Mouse (Mus musculus) retina, postnatal 1 day (tissue): ENCODE measurements at regions not wholly inside any gene's neighbourhood (a gene's known extent, or its start where the extent isn't known, plus 50 kb on each side); places are given as distances from the start of the nearest gene placed in this dataset.

Source experiments
- DNase-seq: peaks from one replicate; pipeline ENCODE4 v3.0.0-alpha.2; 2012

DNA sequence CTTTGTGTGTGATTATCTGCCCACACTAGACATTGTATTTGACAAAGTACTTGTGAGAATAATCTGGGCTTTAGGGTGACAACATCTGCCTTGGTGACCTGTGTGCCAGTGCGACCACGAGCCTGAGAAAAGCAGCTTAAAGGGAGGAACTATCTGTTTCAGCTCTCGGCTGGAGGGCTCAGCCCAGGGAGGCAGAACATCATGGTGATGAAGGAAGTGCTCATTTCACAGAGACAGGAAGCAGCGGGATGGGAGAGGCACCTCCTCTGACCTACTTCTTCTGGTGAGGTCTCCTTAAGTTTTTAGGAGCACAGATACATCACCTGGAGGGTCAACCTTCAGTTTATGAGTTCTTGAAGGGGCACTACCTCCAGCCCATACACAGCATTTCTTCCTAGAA, 89.8 kb downstream of the Kif26a start:
- peak; percentile 60 for DNase-seq

DNA sequence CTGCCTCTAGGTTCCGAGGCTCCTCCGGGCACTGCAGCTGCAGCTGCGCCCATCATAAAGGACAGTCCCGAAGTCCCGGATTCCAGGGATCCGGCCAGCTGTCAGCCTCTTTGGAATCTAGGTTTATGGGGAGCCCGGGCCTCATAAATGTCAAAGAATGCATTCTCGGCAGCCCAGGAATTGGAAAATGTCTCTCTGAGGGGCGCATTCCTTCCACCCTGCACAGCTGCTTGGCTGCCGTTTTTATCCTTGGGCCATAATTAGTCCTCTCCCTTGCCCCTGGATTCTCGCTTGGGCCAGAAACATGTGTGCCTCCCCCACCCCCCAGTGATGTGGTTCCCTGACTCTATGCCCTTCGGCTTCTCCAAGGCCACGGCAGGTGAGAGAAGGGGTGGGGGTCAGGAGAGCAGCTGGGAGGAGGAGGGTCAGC, 91.1 kb downstream of the Kif26a start:
- peak; percentile 48 for DNase-seq

DNA sequence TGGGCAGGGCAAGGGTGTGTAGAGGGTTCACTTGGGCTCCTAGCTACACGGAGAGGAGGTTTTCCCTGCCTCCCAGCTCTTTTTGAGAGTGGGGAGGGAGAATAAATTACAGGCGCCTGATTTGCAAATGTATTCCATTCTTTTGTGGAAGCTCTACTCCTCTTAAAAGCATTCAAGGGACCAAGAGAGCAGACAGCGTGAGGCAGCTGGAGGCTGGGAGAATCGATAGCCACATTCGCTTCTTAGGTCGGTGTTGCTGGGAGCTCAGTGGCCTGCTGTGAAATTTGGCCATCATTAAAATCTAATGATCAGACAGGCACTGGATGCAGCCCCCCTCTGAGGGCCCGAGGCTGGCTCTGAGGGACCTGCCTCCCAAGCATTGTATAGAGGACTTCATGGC, 92.8 kb downstream of the Kif26a start:
- no peak for DNase-seq

DNA sequence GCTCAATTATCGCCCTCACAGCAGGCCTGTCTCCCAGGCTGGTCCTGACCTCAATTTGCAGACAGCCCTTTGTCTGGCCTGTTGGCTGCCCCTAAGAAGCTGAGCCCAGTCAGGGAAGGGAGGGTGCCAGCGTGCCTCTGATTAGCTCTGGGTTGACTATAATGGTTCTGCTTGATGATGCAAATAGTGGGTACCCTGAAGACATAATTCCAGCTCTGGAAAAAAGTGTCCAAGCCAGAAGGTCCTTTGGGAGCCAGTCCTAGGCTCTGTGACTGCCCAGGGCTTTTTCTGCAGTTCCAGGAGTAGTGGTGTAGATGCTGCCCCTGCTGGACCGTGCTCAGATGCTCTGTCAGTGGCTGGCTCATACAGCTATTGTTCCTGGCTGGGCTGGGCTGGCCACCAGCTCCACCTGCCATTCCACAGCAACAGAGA, 95.7 kb downstream of the Kif26a start:
- peak; percentile 92 for DNase-seq

DNA sequence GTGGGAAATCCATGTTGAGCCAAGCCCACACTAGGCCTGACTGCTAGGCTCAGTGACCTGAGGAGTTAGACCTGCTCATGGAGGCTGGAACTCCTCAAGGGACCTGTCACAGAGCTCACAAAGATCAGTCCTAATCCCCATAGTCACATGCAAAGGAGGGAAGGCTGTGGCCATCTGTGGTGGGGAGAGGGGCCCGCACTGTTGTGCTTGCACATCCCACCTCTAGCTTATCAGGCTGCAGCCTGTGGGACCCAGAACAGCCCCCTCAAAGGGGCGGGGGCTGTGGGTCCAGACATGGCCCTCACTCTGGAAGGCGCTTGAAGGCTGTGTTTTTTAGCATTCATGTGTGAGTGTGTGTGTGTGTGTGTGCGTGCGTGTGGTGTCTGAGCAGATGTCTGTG, 97.2 kb downstream of the Kif26a start:
- peak; percentile 68 for DNase-seq

DNA sequence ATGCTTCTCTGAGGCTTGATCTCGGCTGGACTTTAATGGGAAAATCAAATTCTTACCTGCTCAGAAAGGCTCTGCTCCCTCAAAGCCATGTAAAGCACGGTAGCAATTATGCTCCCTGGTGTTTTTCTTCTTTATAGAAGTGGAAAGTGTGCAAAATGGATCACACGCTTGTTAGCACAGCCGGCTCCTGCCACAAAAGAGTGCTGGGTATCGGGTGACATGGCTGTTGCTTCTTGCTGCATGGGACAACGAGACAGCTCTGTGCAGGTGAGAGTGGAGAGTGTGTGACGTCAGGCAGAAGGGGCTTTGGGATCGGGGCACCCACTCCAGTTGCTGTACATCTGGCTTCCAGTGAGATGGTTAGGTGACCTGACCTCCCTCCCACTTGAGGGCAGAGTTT, 104.9 kb downstream of the Kif26a start:
- no peak for DNase-seq

DNA sequence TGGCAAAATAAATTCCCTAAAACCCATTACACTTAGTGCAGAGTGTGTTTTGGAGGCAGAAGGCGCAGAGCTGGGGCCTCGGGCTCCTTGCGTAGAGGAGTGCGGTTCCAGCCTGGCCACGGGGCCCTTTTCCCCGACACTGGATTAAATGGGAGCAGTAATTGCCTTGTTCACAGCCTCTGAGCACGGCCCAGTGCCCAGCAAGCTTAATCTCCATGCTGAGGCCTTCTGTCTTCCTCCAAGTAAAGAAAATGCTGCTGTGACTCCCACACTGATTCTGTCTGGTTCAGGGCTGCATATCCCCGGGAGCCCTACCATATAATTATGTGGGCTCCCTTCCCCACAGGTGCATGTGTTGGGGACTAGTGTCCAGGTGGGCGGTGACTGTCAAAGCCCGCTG, 107.5 kb downstream of the Kif26a start:
- DNase-seq, result peak; percentile 55

DNA sequence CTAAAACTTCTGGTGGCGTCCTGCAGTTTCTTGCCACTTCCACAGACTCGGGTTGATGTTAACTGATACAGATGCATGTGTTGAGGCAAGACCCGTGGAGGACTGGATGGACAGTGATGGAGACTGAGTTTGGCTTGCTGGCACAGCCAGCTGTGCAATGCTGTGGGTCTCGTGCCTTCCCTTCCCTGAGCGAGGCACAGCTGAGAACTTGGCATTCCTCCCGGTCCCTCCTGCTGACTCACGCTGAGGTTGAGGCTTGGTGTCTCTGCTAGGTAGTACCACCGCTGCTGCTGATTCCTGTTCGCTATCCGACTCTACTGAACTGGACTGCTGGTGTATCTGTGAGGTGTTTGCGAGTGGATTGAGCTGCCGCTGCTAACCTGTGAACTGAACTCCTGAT, 109.2 kb downstream of the Kif26a start:
- DNase-seq, result no peak

DNA sequence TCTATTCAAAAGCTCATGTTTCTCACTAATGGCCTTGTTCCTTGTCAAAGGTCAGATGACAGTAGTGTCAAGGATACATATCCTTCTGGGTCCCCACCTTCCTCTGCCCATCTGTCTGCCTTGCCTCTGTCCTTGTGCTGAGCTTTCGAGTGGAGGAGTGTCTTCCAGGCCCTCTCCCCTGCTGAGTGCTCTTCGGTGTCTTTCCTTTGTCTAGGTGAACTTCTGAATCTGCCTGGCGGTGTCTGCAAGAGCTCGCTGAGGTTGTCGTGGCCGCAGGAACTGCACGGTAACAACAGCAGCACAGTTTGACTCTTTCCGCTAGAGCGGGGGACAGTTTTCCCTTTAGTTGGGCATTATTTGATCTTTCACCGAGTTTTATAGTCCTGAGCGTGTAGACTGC, 111.7 kb downstream of the Kif26a start:
- DNase-seq, result no peak

DNA sequence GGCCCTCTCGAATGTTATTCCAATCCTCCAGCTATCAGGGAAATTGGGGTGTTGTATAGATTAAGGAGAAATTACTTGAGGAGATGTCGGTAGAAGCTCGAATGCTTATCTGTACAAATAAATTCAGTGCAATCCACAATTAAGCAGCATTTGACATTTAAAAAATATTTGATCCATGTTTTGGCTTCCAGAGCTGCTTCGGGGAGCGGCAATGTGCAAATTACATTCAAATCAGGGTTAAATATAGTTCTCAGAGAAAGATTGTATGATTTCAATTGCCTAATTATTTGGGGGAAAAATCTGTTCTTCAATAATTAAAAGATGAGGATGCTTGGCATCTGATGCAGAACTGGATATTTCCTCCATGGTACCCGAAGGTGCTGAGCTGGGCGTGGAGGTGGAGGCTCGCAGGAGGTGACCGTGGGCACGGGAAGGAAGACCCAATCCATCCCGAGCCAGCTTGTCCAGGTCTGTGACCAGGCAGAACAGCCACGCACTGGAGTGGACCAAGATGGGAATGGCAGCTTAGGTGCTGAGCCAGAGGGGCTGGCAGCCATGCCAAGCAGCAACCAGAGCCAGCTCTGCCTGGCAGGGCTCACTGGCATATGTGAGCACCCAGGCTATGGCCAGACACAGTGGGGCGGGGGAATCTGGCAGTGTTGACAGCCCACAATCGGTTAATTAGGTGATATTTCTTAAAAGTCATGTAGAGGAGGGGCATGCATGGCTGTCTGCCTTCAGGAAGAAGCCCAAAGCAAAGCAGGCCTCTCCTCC, 117.5 kb downstream of the Kif26a start:
- no peak for DNase-seq

DNA sequence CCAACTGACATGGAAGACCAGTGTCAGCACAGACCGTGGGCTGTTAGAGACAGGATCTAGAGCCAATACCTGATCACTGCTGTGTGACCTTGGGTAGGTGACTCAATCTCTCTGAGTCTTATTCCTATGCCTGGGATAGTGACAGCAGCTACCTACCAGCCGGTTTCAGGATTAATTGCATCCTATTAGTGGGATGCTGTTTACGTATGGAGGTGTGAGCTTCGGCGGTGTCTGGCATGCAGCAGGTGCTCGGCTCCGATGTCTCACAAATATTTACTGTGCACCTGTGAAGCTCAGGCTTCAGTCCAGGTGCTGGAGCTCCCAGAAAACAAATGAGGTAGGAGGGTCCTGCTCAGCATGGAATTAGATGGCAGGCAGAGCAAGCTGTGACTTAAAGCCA, 118.2 kb downstream of the Kif26a start:
- no peak for DNase-seq

DNA sequence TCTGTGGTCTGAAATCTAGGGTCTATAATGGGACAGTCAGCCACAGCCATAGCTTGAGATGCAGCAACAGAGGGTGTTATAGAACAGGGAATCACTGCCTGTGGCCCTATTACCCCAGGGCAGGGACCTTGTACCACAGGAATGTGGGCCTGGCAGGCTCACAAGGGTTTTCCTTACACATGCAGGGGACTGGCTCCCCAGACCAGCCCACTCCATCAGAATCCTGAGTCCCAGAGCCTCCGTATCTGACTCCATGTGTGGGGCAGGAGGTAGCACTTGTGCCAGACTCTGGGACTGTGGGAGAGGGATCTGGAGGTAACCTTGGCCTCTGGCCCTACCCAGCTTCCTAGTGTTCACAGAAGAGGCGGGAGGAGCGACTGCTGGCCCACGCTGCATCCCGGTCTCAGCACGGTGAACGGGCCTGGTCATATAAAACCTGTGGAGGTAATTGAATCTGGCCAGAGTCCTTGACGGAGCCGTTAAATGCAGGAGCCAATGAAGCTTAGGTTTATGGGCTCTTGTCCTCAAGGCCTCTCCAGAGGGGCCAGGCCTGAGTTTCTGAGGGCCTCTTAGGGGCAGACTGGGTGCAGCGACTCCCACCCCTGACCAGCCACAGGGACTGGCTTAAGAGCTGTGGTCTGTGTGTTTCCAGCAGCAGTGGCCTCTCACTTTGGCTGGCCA, 119.4 kb downstream of the Kif26a start:
- DNase-seq, result no peak

DNA sequence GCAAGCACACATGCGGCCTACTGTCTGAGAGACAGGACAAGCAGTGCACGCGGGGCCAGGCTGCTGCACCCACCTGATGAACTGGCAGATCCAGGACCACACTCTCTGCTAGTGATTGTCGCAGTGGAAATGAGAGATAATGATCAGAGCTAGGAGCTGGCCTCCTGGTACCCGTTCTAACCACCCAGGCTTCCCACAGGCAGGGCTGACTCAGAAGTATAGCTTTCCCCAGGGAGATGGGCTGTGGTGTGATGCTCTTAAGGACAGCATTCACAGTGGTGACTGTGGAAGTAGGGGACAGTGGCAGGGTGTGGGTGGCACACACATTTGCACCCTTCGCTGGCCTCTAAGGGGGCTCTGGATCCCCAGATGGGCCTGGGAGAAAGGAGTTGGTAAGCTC, 128.0 kb downstream of the Kif26a start:
- no peak for DNase-seq

DNA sequence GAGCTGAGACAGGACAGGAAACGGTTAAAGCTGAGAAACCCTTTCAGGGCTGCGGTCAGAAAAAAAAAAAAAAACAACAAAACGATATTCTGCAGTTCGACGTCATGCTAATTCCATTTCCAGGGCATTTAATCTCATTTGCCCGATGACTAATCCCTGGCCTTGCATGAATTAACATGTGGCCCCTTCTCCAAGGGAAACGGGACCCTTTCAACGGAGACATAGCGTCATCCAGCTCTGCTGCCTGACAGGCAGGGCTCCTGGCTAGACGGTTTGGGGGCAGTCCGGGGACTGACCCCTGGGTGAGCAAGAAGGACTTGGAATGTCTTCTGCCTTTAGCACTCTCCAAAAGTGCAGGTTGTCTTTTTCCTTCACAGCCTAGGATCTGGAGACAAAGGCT, 128.7 kb downstream of the Kif26a start:
- DNase-seq, result peak; percentile 72

DNA sequence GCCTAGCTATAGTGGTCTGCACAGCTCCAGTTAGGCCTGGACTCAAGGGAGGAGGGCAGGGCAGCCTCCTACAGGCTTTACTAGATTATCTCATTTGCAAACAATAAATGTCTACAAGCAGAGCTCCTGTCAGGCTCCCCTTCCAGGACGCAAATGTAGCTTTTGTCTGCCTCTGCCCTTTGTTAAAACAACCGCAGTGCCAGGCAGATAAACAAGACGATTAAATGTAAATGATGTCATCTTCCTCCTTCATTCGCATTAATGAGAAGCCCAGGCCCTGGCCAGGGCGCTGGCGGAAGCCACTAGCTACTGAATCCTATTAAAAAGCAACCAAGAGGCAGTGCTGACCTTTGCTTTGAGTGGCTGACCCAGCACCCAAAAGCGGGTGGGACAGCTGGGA, 130.6 kb downstream of the Kif26a start:
- peak; percentile 72 for DNase-seq

DNA sequence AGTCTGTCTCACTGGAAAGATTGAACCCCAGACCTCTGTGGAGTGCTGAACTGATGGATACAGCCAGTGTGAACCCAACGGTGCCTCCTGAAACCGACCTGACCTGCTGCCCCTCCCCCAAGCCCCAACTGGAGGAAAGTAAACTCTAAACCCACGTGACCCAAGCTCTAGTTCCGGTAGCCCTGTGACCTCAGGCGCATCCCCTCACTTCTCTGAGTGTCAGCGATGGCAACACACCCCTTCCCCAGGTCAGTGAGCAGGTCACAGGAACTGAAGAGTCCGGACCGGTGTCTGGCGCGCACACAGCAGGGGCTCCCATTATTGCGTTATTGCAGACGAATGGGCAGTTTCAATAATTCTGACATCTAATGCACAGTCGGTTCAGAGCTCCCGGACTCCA, 131.5 kb downstream of the Kif26a start:
- peak; percentile 56 for DNase-seq

DNA sequence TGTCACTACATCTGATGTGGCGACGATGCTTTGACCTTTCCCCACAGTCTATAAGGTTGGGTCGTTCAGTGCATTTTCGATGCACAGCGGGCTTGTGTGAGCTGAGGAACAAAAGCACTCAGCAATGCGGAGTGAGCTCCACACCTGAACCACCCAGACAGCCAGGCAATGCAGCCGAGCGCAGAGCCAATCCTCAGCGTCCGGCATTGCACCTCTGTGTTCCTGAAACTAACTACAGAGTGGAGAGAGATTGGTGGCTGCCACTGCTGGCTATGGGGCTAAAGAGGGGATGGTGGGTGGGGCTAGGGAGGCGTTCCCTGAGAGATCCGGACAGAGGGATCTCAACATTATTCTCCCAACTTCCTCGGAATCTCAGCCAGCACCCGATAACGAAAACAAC, 139.1 kb downstream of the Kif26a start:
- DNase-seq, result no peak

DNA sequence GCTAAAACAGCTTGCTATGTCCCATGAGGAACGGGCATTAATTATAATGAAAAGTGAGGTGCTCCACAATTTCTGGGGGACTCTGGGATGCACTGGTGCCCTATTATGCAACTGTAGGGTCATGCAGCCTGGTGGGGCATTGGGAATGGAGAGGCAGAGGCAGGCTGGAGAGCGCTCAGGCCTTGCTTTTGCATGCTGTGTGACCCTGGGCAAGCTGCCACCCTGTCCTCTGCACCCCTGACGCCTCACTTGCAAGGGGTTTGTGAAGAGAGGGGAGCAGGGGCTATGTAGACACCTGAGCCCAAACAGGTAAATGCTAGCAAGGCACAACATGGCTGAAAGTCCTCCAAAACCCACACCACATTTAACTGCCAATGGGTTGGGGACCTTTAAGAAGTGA, 142.8 kb downstream of the Kif26a start:
- DNase-seq, result no peak

DNA sequence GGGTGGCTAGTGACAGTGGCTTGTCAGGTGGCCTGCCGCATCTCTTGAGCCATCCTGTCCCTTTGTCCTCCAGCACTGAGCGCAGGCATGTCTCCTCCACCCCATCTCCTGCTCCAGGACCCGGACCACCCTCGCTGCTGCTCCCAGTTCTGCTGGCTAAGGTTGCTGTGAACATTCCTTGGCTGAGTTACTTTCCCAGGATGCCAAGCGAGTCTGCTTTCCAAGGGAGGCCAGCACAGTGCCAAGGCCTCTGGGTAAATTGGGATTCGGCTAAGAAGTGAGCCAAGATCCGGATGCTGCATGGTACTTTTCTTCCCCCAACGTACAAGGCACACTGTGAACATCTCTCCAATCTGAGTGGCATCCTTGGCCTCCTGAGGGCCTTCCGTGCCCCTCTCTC, 144.3 kb downstream of the Kif26a start:
- DNase-seq, result no peak

DNA sequence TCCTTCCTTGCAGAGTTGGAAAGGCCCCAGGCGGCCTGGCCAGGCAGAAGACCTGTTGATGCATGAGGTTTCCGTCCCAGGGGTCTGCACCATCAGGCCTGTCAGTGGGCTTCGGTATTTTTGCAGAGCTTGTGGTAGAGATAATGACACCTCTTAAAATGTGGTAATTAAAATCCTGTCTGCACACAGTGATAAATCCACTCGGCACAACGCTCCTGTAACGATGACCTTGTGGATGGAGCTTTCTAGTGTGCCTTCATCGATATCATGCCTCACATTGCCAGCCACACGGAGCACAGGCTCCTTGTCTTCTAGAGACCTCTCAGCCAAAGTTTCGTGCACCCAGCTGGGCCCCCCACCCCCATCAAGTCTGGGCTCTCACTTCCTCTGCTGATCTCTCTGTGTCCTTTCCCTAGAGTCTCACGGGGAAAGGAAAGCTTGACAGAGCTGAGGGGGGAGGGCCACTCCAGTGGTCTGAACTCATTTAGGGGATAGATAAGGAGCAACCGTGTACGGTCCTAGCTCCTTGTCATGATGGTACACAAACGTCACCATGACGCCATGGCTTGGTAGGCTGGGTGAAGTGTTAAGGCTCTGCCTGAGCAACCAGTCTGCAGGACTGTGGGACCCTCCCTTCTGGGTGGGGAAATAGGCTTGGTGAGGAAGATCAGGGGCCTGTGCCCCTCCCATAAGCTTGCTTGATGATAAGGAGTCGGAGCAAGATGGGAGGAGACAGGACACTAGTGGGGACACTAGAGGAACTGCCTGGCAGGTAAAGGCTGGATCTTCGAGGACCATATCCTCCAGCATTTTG, 145.9 kb downstream of the Kif26a start:
- no peak for DNase-seq

DNA sequence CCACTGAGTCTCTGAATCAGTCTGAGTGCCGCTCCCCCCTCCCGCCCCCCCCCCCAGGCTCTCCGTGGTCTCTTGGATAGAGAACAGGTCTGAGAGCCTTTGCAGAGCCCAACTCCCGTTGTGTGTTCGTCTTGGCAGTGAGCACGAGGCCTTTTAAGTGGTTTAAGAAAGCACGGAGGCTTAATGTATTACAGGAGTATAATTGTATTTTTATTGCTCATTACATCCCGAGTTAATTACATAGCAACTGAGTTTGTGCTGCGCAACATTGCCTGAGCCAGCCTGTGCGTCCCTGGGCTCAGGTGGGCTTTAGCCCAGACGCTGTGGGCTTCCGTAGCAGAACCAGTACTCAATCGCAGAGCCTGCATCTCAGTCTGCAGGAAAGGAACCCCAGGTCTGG, 147.1 kb downstream of the Kif26a start:
- no peak for DNase-seq

DNA sequence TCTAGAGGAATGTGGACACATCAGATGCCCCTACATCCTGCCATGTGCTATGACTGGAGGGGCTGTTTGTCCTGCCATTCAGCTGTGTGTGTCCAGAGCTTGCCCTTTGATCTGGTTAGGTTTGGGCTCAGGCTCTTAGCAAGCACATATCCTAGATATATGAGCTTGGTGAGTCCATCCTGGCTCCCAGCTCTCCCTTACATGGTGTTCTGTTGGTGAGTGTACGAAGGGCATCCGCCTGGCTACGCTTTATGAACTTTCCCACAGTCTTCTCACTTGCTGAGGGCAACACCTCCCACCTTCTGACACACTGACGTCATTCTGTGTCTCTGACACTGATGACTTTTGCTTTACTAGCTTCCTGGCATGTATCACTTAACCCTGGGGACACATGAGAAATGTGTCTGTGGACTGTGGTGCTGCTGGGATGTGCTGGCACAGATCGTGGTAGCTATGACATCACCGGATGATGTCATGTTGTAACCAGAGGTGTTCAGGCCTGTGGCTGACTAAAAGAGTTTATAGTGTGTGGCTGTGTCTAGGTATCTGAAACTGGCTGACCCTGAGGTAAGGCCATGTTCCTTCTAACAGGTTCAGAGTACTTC, 149.4 kb downstream of the Kif26a start:
- DNase-seq, result no peak

DNA sequence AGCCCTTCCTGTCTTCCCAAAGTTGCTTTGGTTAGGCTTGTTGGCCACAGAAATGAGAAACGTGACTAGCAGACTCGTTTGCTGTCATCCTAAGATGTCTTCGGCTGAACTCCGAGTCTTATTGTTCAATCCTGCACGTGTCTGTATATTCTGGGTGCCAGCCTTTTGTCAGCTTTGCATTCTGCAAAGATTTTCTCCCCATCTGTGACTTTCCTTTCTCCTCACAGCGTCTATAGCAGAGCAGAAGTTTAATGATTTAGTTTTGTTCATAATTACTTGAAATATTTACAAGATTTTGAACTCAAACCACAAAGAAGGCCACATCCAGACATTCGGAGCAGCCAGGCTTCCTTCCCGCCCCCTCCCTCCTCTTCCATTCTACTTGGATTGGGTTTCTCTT, 152.5 kb downstream of the Kif26a start:
- DNase-seq, result no peak
